ENCODE assay signal across 9 mouse cellular contexts in the genomic region with DNA sequence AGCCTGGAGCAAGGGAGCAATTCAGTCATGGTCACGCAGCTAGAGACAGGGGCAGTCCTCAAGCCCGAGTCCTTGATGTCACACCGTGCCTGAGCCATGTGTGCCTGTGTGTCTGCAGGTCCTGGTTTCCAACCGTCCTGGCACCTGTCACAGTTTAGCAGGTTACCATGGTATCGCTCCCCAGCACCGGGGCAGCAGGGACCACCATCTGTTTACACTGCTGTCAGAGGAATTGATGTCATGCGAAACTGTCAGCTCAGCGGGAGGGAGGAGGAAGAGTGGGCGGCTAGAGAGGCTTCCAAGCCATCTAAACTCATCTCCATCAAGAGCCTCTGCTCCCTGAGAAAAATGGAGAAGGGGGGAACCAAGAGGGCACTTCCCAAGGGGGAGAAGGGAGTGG.
A peak's percentile ranks its signal among the peaks of the same experiment; 100 is the strongest.
DNase-seq lines count a peak whose midpoint lies in the region; ATAC-seq lines count a peak whose summit lies in the region.
"Had no signal": no experiment of that assay in that cellular context is flagged by ENCODE, and none has a peak within 500 bp of the region (broad histone marks: within the 10 kb centered on the region; RNA-seq: fewer than 3 reads in every experiment).

No protein-coding gene starts in this region.

- no peaks in the 10 kb centered on the region; the same call in 1 of the 2 replicates for H3K27me3 ChIP-seq in forebrain, embryonic 12.5 days
- H3K27me3 ChIP-seq in neural tube, embryonic 14.5 days (ENCODE audit: control insufficient read depth, insufficient read depth, low read length), result no peaks in the 10 kb centered on the region
- H3K27me3 ChIP-seq in heart, embryonic 10.5 days (ENCODE audit: insufficient read depth, poor library complexity, severe bottlenecking), result peaks cover 26% of the 10 kb centered on the region

- H3K4me3 ChIP-seq in forebrain, embryonic 12.5 days (replicated peaks), result no peak overlapping the region
- no peak overlapping the region for H3K4me3 ChIP-seq in neural tube, embryonic 14.5 days (ENCODE audit: low read depth, low read length)
- H3K4me3 ChIP-seq in heart, embryonic 10.5 days, result no peak overlapping the region

- peaks cover 33% of the 10 kb centered on the region for H3K4me1 ChIP-seq in forebrain, embryonic 12.5 days
- peaks cover 3% of the 10 kb centered on the region; the same call in 1 of the 2 replicates for H3K4me1 ChIP-seq in neural tube, embryonic 14.5 days (ENCODE audit: control insufficient read depth, insufficient read depth, low read length)
- no peaks in the 10 kb centered on the region for H3K4me1 ChIP-seq in heart, embryonic 10.5 days

- DNase-seq in cerebellum, postnatal 14 days, result peak; percentile 95 to 96
- DNase-seq in layer of hippocampus, adult 9-11 months, result peak; percentile 92
- no peak for DNase-seq in heart, embryonic 10.5 days (ENCODE audit: low spot score)
- DNase-seq in gastrocnemius, postnatal 36 days, result no peak
- DNase-seq: lung, embryonic 14.5 days had no signal

- 0 out of 2 replicates have a peak overlapping the region, but pooled peaks have one; percentile 56 for H3K27ac ChIP-seq in forebrain, embryonic 12.5 days
- H3K27ac ChIP-seq in neural tube, embryonic 14.5 days (ENCODE audit: low read depth, low read length), result no peak overlapping the region
- no peak overlapping the region for H3K27ac ChIP-seq in heart, embryonic 10.5 days

- H3K36me3 ChIP-seq in forebrain, embryonic 12.5 days (replicated peaks), result no peaks in the 10 kb centered on the region
- no peaks in the 10 kb centered on the region for H3K36me3 ChIP-seq in neural tube, embryonic 14.5 days (ENCODE audit: control insufficient read depth, insufficient read depth, low read length)
- no peaks in the 10 kb centered on the region for H3K36me3 ChIP-seq in heart, embryonic 10.5 days

- 0 out of 2 replicates have a peak, but pooled peaks cover 3% of the 10 kb centered on the region for H3K9me3 ChIP-seq in forebrain, embryonic 12.5 days
- H3K9me3 ChIP-seq in neural tube, embryonic 14.5 days (ENCODE audit: control insufficient read depth, low read length), result no peaks in the 10 kb centered on the region
- H3K9me3 ChIP-seq in heart, embryonic 10.5 days, result no peaks in the 10 kb centered on the region

- 38% methylated on average over 9 of the region's 9 CpGs for WGBS in forebrain, embryonic 12.5 days
- WGBS in neural tube, embryonic 14.5 days, result 10% methylated on average over 9 of the region's 9 CpGs
- 16% methylated on average over 9 of the region's 9 CpGs for WGBS in heart, embryonic 10.5 days

- H3K9ac ChIP-seq in forebrain, embryonic 12.5 days, result no peak overlapping the region
- no peak overlapping the region for H3K9ac ChIP-seq in neural tube, embryonic 14.5 days (replicated peaks; ENCODE audit: low read depth, low read length)
- H3K9ac ChIP-seq: lung, embryonic 14.5 days had no signal

- H3K4me2 ChIP-seq in forebrain, embryonic 12.5 days, result no peak overlapping the region
- H3K4me2 ChIP-seq in neural tube, embryonic 14.5 days (ENCODE audit: low read depth, low read length), result no peak overlapping the region
- H3K4me2 ChIP-seq: lung, embryonic 14.5 days had no signal

- ATAC-seq in forebrain, embryonic 12.5 days (ENCODE audit: low FRiP score), result peak; percentile 70
- ATAC-seq in neural tube, embryonic 14.5 days (ENCODE audit: low read depth), result peak; percentile 46; the same call in 1 of the 2 replicates
- ATAC-seq in inflammation-experienced regulatory T-cells, adult 6 months, result no peak
- ATAC-seq: Patski had no signal

- intact Hi-C loops in gastrocnemius, postnatal 36 days (cut with DNase I), result no loop called here

Comparison
In these comparisons a context has a peak if more than half of its experiments do, and no peak if none do; other contexts are left out.
1. DNase-seq: peak in cerebellum, postnatal 14 days (2 of 2) and layer of hippocampus, adult 9-11 months (single experiment); none in heart, embryonic 10.5 days (single experiment) and gastrocnemius, postnatal 36 days (0 of 2).